Mouse (Mus musculus) layer of hippocampus, adult 2 months (tissue): Measurements from ENCODE around the gene Ahnak. TPM values are rescaled to one million over a fixed set of nuclear protein-coding genes. Genes with fewer than 3 reads are reported as not detected.
A peak's percentile ranks its signal among the peaks of the same experiment; 100 is the strongest.

Experiments
- DNase-seq, 2 experiments: peaks; one replicate each; pipeline ENCODE4 v3.0.0; 2022; ENCODE audit warnings: low spot score in 2 of 2
- H3K27ac ChIP-seq: fragments of 200-600 bp; 2 replicates; pipeline ENCODE4 v1.8.1; 2022
- H3K4me3 ChIP-seq: fragments of 200-600 bp; 2 replicates; pipeline ENCODE4 v1.8.1; 2022; ENCODE audit warnings: mild to moderate bottlenecking
- CTCF ChIP-seq: fragments of 200-600 bp; conservative IDR thresholded peaks from 2 replicates; pipeline ENCODE4 v1.8.1; 2022; ENCODE audit warnings: antibody characterized with exemption, mild to moderate bottlenecking, moderate library complexity
- total RNA-seq, 2 experiments: library from RNA; stranded (reverse); gene quantifications; 2 replicates each; pipeline ENCODE4 v1.2.3; 2021

Gene Ahnak
- total RNA-seq, 2 experiments from 2014 or later: 19.4 to 21.9 TPM

GRCm38 (mm10) chr19:8980771-8981170, 8.3 kb upstream of the Ahnak start:
- Histone ChIP-seq H3K27ac (no peak overlapping the region; the same call in 1 of the 2 replicates), H3K4me3 (no peak overlapping the region)
- TF ChIP-seq CTCF: no peak
- no peak for DNase-seq

DNA sequence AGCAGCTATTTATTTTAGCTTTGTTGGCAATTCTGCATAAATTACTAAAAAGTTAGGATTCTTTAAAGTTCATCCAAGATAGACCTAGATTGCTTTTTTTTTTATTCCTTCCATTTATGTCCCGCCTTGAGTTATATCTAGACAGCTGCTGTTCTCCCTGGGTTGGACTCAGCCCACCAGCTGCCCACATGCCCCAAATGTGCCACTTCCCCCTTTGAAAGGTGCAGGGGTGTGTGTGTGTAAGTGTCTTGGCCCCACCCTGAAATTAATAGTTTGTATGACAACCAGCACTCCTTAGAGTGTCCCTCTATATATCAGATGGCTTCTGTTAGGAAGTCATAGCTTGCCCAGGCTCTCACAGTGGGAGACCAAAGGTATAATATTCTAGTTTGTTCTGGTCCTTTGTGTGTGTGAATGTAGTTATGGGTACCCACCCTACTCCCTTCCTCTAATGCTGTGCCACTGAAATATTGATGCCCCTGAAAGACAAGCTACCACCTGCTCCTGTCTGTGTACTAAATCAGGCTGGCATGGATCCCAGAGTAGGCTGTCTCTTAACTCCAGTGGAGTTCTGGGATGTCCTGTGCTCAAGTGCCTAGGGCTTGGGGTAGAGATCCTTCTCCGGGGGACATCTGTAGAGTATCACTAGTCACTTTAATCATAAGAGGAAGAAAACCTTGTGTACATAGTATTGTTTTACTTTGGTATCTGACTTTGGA, 7.5 kb upstream of the Ahnak start:
- no peak for DNase-seq
- Histone ChIP-seq H3K27ac (no peak overlapping the region; the same call in 1 of the 2 replicates), H3K4me3 (no peak overlapping the region)
- no peak for TF ChIP-seq CTCF

DNA sequence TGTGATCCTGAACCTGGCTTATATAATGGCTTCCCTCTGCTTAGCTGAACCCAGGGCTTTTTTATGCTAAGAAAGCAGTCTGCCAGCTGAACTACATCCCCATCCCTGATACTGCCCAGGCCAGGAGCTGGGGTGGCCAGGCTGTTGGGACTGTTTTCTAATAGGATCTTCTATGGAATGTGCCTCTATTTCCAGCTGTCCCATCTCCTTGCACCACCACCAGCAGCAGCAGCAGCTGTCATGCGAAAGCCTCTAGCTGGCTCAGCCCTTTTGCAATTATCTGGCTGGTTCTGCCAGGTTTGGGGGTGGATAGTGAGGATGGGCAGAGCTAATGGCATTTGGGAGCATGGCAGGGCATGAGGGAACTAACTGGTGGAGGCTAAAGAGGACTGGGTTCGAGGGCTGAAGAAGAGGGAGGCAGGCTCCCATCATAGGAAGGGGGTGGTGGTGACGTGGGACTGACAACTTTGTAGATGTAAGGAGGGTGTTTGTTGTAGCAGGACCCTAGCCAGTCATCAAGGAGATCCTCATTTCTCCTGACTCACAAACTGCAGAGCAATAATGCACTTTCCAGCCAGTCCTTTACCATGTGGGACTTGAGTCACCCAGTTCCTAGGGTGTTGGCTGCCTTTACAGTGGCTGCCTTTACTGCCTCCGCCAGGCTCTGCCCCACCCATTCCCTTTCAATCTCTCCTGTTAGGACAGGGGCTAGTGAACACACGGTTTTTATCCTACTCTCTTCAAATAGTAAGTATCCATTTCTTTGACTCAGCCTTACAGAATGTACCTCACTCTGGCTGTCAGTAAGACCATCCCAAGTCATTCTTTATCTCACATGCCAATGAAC, 6.6 kb upstream of the Ahnak start:
- Histone ChIP-seq H3K4me3 (no peak overlapping the region), H3K27ac (no peak overlapping the region)
- TF ChIP-seq CTCF: no peak
- no peak for DNase-seq

GRCm38 (mm10) chr19:8983150-8983650, 5.9 kb upstream of the Ahnak start:
- DNase-seq: no peak

DNA sequence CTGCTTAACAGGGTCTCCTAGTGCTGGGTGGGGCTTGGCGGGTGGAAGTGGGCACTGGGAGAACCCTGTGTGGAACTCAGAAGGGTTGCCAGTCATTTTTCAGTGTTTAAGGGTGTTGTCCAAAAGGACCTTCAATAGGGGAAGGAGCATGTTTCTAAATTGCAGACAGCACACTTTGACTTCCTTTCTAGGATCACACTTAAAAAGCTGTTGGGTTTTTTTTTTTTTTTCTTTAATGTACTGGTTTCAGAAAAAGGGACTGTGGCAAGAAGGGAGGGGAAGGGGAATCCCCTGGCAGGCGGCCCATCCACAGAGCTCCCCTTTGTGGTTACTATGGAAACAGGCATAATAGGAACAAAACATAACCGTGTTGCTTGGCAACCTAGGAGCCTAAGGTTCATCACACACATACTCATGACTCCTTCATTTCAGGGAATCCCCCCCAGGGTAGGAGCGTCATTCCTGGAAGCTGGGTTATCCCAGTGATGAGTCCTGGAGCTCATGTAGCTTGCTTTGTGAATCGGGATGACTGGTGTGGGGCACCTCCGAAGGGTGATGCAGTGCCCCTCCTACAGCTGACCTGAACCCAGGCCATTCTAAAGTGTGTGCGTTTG, 4.7 kb upstream of the Ahnak start:
- no peak overlapping the region for H3K27ac ChIP-seq
- no peak for DNase-seq
- no peak overlapping the region for H3K4me3 ChIP-seq
- no peak for TF ChIP-seq CTCF

More at GRCm38 (mm10) chr19:8983150-8983650, 5.9 kb upstream of the Ahnak start:
- no peak overlapping the region for H3K27ac ChIP-seq
- no peak for TF ChIP-seq CTCF
- no peak overlapping the region for H3K4me3 ChIP-seq

- DNase-seq: no peak
- no peak overlapping the region for H3K27ac ChIP-seq
- TF ChIP-seq CTCF: no peak
- H3K4me3 ChIP-seq: no peak overlapping the region
Measured at GRCm38 (mm10) chr19:8985891-8986290, 3.2 kb upstream of the Ahnak start.

- no peak overlapping the region for H3K27ac ChIP-seq
- no peak for TF ChIP-seq CTCF
- no peak for DNase-seq
- H3K4me3 ChIP-seq: no peak overlapping the region
Measured at GRCm38 (mm10) chr19:8987816-8988215, 1.3 kb upstream of the Ahnak start.

GRCm38 (mm10) chr19:8988346-8989065, 578 bp upstream of the Ahnak start:
- peak overlapping the region; percentile 84; the same call in 1 of the 2 replicates for H3K27ac ChIP-seq
- no peak for TF ChIP-seq CTCF
- DNase-seq: no peak
- peak overlapping the region; percentile 58 for H3K4me3 ChIP-seq

GRCm38 (mm10) chr19:8989567-8990431, 715 bp downstream of the Ahnak start:
- no peak; the same call in 1 of the 2 replicates for TF ChIP-seq CTCF
- Histone ChIP-seq H3K27ac (peak overlapping the region; percentile 84), H3K4me3 (peak overlapping the region; percentile 58)
- no peak for DNase-seq

- Histone ChIP-seq H3K4me3 (peak overlapping the region; percentile 58), H3K27ac (peak overlapping the region; percentile 84)
- DNase-seq: no peak
- TF ChIP-seq CTCF: no peak
Measured at GRCm38 (mm10) chr19:8990432-8991102, 1.5 kb downstream of the Ahnak start.

GRCm38 (mm10) chr19:8991245-8991870, 2.3 kb downstream of the Ahnak start:
- DNase-seq: no peak
- Histone ChIP-seq H3K4me3 (peak overlapping the region; percentile 11; the same call in 1 of the 2 replicates), H3K27ac (peak overlapping the region; percentile 67)
- TF ChIP-seq CTCF: no peak
